Mouse (Mus musculus): ENCODE measurements around the gene Galnt18.

Galnt18 gene

GRCm38 (mm10) chr7:111779504-111780242 is at the start of gene Galnt18:
TSS of gene Galnt18 (minus strand) at chr7:111779977.
- peak; percentile 100 for DNase-seq

DNA sequence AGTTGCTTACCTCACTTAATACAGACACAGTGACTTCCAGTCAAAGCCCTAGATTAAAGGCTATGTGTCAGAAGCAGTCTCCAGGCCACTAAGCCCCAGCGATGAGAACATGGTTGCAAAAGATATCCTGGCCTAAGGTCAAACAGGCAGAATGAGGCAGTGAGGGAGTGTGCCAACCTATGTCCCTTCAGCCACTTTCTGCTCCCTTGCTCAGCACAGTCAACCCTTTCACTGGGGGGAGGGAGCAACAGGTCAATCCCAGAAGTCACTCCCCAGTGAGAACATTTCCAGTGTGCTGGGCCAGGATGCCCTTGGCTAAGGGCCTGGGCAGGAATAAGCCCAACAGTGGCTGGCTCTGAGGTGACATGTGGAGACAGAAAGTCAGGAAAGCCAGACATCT is 47.6 kb upstream of the Galnt18 start:
- peak; percentile 91 for DNase-seq

DNA sequence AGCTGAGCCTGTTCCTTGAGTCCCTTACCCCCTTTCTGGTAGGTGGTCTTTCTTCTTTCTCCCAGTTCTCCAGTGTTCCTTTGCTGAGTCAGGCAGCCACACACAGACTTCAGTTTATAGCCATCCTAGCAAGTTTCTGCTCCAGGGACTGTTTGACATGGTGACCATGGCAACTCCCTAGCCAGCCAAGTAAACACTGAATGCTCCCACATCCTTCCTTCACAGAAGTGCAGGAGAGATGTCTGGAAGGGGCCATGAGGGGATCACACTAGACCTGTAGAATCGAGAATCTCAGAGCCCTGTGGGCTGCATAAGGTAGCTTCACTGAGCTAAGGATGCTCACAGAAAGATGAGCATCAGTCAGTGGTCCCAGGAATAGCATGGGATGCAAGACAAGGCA is 33.3 kb upstream of the Galnt18 start:
- peak; percentile 71 for DNase-seq

GRCm38 (mm10) chr7:111811036-111811435 is 31.3 kb upstream of the Galnt18 start:
- no peak for DNase-seq

DNA sequence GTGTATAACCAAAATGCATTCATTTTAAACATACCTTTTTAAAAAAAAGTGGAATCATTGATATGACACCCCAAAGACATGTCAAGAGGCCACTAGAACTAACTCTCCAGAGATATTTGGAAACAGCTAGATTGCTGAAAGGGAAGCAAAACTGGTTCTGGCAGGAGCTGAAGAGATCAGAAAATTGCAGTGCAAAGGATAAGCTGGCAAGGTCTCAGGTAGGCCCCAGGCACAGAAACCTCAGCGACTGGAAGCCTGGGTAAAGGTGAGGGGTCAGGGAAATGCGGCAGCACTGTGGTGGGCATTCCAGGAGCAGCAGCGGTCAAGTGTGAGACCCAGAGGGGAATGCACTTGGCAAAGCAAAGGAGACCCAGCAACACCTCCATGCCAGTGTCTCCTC is 30.0 kb upstream of the Galnt18 start:
- DNase-seq, result peak; percentile 83

DNA sequence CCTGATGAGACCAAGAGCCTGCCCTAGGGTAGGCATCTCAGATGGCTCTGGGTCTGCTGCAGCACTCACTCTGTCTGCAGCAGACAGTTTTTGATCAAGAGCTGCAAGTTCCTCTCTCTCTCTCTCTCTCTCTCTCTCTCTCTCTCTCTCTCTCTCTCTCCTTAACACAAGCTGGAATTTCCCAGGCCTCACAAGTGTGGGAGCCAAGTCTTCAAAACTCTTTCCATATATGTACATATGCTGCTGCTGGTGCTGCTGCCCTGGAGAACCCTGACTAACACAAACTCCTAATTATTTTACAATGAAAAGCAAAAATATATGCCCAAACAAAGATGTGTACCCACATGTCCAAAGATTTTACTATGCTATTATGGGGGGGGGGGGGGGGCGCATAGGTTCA is 26.3 kb upstream of the Galnt18 start:
- peak; percentile 31 for DNase-seq

- peak; percentile 61 for DNase-seq
These were observed 24.9 kb upstream of the Galnt18 start for GRCm38 (mm10) chr7:111804646-111805045.

DNA sequence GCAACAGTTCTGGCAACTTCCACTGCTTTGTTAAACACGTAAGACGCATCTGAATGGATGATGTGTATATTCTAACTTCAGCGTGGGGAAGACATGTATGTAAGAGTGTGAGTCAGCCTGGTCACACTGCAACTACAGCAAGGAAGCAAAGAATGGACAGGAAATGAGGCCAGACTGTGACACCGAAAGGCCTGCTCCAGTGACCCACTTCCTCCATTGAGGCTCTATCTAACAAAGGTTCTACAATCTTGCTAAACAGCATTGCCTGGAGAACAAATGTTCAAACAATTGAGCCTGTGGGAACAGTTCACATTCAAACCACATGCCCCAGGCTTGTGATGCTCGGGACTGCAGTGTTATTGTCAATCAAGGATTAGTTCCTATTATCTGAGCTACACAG is 21.0 kb upstream of the Galnt18 start:
- peak; percentile 74 for DNase-seq

DNA sequence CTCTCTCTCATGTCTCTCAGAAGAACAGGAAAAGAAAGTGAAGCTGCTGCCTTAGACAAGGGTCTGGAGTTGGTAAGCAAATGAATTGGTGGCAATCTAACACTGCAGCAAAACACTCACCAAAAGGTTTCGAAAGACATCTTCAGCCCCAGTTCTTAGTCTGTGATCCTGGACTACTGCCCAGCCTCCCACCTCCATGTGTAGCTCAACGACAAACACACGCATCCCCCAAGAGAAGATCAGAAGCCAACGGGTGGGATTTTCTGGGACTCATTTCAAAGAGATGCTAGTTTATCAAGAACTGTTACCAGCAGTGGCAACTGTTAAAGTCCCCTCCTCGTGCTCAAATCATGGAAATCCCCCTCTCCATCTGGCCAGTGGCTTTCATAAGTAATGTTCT is 20.3 kb upstream of the Galnt18 start:
- DNase-seq, result peak; percentile 43

DNA sequence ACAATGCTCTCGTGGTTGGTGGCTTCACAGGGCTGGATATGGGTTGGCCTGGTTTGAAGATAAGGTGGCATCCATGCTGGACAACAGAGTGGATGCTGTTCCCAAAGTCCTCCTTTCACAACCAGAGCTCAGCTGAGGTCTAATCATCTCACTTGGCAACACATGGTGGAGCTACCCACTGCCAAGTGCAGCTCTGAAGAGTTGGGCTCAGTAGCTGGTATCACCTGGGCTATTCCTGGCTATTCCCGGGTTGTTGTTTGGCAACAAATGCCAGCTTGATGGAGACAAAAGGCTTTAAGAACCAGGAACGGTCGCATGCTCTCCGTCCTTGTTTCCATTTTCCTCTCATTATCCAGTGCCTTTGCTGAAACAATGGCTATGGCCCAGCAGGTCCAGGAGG is 19.2 kb upstream of the Galnt18 start:
- DNase-seq, result peak; percentile 97

DNA sequence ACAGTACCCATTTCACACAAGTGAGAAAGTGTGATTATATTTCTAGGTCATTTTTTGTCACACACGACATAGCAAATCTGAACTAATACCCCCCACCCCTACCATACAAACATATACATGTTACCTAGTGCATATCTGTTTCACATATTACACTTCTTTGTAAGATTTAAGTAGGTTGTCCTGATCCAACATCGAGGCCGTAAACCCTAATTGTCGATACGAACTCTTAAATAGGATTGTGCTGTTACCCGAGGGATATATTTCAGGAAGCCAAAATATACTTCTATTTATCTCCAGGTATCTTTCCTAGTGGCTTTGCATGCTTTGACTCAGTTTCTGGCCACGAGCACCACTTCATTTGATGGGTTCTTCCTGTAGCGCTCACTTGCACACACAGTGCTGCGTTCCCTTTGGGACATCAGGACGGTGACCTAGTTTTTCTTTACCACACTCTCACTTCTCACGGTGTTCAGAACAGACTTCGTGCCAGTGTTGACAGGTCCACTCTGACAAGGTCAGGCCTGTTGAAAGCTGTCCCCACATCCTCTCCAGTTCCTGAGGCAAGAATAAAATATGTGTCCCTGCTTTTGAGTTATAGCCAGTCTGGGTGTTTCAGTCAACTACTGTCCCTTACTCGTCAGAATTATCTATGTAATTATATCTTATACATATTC is 17.7 kb upstream of the Galnt18 start:
- peak; percentile 96 for DNase-seq

DNA sequence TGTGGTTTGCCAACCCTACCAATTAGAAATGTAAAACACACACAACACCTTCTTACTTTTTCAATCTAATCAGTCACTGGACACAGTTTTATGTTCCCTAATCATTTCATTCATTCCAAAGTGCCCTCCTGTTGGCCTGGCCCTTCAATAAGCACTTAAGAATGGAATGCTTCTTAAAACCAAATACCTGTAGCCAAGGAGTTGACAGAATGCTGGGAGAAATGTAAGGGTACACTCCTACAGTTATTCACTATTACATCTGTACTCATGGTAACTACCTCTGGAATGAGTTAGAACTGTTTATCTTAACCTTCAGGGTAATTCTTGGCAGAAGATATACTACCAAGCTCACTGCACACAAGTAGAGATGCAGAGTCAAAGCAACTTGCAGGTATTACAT is 15.3 kb upstream of the Galnt18 start:
- no peak for DNase-seq

DNA sequence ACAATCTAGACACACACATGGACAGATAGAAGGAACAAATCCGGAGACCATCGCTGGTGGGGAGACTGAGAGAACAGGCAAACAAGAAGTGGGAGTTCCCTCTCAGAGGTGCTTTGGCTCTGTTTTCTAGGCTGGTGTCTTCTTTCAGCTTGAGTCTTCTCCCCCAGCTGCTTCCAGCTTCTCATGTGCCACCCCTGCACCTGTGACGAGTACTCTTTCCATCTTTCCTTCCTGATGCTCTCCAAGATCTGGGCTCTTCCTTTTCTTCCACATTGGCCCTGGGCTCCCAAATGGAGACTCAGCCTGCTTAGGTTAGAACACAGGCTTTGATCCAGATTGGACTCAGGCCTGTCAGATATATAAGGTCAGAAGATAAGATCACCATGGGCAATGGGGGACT is 12.4 kb upstream of the Galnt18 start:
- DNase-seq, result no peak

DNA sequence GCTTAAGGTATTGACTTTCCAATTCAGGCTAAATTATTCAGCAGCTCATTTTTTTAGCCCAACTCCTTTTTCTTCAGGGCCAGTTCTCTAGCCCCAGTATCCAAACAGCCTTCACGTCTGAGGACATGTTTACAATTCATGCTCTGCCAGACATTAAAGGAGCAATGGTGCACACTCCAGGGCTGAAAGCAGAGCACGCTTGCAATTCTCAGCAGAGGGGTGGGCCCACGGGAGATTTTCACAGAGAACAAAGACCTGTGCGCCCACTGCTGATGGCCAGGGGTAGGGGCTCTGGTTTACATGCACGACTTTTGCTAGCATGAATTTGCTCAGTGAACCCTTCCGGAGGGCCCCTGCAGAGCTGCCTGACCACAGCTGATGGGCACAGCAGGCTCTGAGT is 11.6 kb upstream of the Galnt18 start:
- DNase-seq, result no peak

- no peak for DNase-seq
These were observed 8.1 kb upstream of the Galnt18 start for GRCm38 (mm10) chr7:111787921-111788320.

DNA sequence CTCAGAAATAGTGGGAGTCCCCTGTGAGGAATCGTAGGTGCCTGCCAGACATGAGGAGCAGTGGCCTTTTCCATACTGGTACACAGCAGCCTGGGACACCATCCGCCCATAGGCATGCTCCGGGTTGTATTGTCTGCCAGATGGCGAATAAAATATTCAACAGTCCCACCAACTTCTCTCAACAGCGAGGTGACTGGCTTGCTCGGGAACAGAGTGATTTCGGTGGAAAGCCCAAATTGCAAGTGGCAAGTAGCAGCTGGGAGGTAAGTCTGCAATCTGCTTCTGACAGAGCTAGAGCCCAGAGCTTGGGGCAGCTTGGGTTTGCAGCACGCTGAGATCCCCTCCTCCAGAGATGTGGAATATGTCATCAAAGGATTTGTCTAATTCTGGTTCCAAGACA is 5.7 kb upstream of the Galnt18 start:
- DNase-seq, result peak; percentile 78

DNA sequence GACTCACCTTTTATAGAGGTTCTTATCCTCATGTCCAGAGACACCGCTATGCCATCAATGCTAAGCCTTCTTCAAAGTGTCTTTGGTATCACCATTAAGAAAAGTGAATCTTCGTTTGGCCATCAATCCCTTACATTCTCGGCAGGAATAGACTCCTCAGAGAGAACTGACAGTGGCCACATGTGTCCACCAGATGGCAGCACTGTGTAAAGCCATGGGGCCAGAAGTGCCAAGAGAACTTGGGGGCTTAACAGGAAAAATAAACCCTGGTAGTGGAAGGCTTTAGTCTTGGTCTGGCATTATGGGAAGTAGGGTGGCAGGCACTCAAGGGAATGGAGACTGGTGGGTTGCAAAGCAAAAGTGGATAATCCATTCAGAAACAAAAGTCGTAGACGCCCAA is 2.3 kb upstream of the Galnt18 start:
- DNase-seq, result peak; percentile 94

DNA sequence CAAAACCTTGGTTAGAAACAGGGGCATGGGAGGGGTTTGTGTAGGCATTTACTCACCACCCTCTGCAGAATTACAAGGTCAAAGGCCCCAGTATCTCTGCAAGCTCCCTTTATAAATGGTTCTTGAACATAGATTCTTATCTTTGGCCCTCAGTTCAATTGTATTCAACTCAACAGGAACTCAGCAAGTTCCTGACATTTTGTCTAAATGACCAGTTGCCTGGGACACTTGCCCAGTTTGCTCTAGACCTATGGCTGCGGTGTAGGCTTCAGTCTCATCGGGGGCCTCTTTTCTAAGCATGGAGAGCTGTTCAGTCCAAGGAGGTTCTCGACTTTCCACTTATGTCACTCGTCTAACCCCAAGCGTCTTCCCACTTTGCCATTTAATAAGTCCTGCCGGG is 1.5 kb upstream of the Galnt18 start:
- DNase-seq, result peak; percentile 96

- DNase-seq, result no peak
These were observed 831 bp downstream of the Galnt18 start for GRCm38 (mm10) chr7:111778789-111779503.

DNA sequence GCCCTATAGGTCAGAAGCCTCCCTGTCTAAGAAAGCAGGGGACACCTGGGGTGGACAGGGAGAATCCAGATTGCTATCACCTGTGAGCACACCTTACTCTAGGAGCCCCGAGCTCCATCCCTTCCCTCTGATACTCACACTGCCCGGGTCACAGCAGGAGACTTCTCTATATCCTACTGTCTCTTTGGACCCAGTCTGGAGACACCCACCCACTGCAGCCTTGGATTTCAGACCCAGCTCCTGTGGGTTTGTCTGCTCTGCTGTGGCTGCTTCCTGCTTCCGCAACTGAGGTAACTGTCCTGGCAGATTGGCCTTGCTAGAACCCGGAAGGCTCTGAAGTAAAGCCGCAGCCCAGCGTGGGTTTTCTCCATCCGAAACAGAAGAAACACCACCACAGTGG is 1.6 kb downstream of the Galnt18 start:
- peak; percentile 89 for DNase-seq

DNA sequence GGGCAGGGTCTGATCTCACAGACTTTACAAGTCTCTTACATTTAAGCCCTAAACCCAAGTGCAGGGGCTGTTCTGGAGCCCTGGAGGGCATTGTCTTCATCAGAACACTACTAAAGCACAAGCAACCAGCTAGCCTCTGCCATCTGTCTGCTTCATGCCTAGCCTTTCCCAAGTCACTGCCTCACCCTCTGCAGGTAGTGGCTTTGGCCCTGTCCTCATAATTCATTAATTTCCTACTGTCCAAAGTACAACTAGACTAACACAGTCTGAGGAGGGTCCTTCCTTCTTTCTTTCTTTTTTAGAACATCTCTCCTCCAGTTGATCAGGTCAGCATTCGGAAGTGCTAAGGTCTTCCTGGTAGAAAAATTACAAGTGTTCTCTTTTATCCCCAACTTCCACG is 2.6 kb downstream of the Galnt18 start:
- peak; percentile 63 for DNase-seq

- DNase-seq, result peak; percentile 92
These were observed 3.6 kb downstream of the Galnt18 start for GRCm38 (mm10) chr7:111776160-111776559.

GRCm38 (mm10) chr7:111772398-111772797 is 7.4 kb downstream of the Galnt18 start:
- DNase-seq, result peak; percentile 55

- DNase-seq, result no peak
These were observed 8.5 kb downstream of the Galnt18 start for GRCm38 (mm10) chr7:111771251-111771801.

Data from heart, adult 11 months (tissue).